Mouse (Mus musculus) intestine, embryonic 16.5 days (tissue): ENCODE data around the gene Mllt1. TPM values are rescaled to one million over a fixed set of nuclear protein-coding genes. Genes with fewer than 3 reads are reported as not detected.

ENCODE experiments used
- ATAC-seq: fragments of 200-750 bp; cut with Nextera tagmentation; 2 replicates; pipeline ENCODE4 v1.8.0; 2017; ENCODE audit warnings: moderate TSS enrichment, moderate library complexity
- H3K27ac ChIP-seq: fragments of 300-500 bp; sonication (generic); 2 replicates; pipeline ENCODE4 v1.5.1; 2014; ENCODE audit warnings: mild to moderate bottlenecking, low read length
- H3K27me3 ChIP-seq: fragments of 300-500 bp; sonication (generic); replicated peaks from 2 replicates; pipeline ENCODE4 v1.6.1; 2014; ENCODE audit warnings: low read length, control low read depth, mixed read lengths; ENCODE audit not compliant: control insufficient read depth, insufficient read depth
- H3K36me3 ChIP-seq: fragments of 300-500 bp; sonication (generic); 2 replicates; pipeline ENCODE4 v1.6.1; 2014; ENCODE audit warnings: low read length, control low read depth; ENCODE audit not compliant: control insufficient read depth, insufficient read depth
- H3K4me1 ChIP-seq: fragments of 300-500 bp; sonication (generic); 2 replicates; pipeline ENCODE4 v1.6.1; 2014; ENCODE audit warnings: low read length, control low read depth, mixed read lengths; ENCODE audit not compliant: control insufficient read depth, insufficient read depth
- H3K4me2 ChIP-seq: fragments of 300-500 bp; sonication (generic); 2 replicates; pipeline ENCODE4 v1.6.1; 2014; ENCODE audit warnings: low read depth, low read length, control low read depth
- H3K4me3 ChIP-seq: fragments of 300-500 bp; sonication (generic); 2 replicates; pipeline ENCODE4 v1.5.1; 2014; ENCODE audit warnings: mild to moderate bottlenecking, low read length
- H3K9ac ChIP-seq: fragments of 300-500 bp; sonication (generic); 2 replicates; pipeline ENCODE4 v1.6.1; 2014; ENCODE audit warnings: low read depth, low read length
- H3K9me3 ChIP-seq: fragments of 300-500 bp; sonication (generic); 2 replicates; pipeline ENCODE4 v1.6.1; 2016; ENCODE audit warnings: low read length, control low read depth; ENCODE audit not compliant: control insufficient read depth
- WGBS: fragments of 180-500 bp; shearing (Covaris S2); extraction: QIAGEN DNeasy Blood & Tissue Kit; methylation state at CpG from one replicate; pipeline ENCODE4 v1.1.7; 2014; 5-methylcytosine and 5-hydroxymethylcytosine counted together
- polyA plus RNA-seq: library from polyadenylated mRNA; unstranded; fragments of >200 nt; fragmentation: Nextera tagmentation; extraction: Ambion mirVana; gene quantifications from 2 replicates; pipeline ENCODE4 v1.2.1, GENCODE M21; 2015

Mllt1 gene
- polyA plus RNA-seq, 1 experiment from 2014 or later, result 22.6 TPM

DNA sequence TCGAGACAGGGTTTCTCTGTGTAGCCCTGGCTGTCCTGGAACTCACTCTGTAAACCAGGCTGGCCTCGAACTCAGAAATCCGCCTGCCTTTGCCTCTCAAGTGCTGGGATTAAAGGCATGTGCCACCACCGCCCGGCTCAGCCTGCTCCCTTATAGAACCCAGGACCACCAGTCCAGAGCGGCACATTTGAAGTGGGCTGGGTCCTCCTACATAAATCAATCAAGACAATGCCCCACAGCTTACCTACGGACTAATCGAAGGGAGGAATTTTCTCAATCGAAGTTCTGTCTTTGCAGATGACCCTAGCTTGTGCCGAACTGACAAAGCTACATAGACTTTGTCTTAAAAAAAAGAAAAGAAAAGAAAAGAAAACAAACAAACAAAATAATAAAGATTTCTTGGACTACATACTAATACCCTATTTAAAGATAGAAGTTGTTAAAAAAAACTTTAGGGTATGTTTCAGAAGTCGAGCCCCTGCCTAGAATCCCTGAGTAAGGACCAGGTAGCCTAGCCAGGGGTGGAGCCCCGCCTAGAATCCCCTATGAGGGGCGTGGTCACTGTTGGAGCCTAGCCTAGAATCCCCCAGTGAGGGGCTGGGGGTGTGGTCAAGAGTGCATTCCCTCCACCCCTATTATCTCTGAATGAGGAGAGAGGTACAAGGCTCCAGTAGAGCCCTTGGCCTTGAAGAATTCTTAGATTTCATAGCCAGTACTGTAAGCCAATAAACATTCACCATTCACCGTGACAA, 38.9 kb upstream of the Mllt1 start:
- Histone ChIP-seq H3K4me1 (peaks cover 23% of the 10 kb centered on the region), H3K27me3 (no peaks in the 10 kb centered on the region), H3K27ac (peak overlapping the region; percentile 12; the same call in 1 of the 2 replicates), H3K36me3 (no peaks in the 10 kb centered on the region), H3K4me3 (no peak overlapping the region), H3K4me2 (no peak overlapping the region), H3K9ac (no peak overlapping the region), H3K9me3 (no peaks in the 10 kb centered on the region)
- peak; percentile 2 for ATAC-seq
- 62% methylated on average over 13 of the region's 14 CpGs for WGBS

GRCm38 (mm10) chr17:56970081-56970480, 34.9 kb upstream of the Mllt1 start:
- WGBS, result 69% methylated on average over 5 of the region's 5 CpGs
- no peak overlapping the region for H3K4me3 ChIP-seq
- H3K27me3 ChIP-seq, result no peaks in the 10 kb centered on the region
- H3K4me2 ChIP-seq, result no peak overlapping the region
- H3K9ac ChIP-seq, result no peak overlapping the region
- H3K9me3 ChIP-seq, result no peaks in the 10 kb centered on the region
- no peak overlapping the region for H3K27ac ChIP-seq
- H3K4me1 ChIP-seq, result 0 out of 2 replicates have a peak, but pooled peaks cover 3% of the 10 kb centered on the region
- no peaks in the 10 kb centered on the region for H3K36me3 ChIP-seq
- ATAC-seq, result no peak

- no peak overlapping the region for H3K27ac ChIP-seq
- no peaks in the 10 kb centered on the region for H3K9me3 ChIP-seq
- no peak overlapping the region for H3K4me2 ChIP-seq
- no peak overlapping the region for H3K9ac ChIP-seq
- 0 out of 2 replicates have a peak, but pooled peaks cover under 1% of the 10 kb centered on the region for H3K4me1 ChIP-seq
- H3K27me3 ChIP-seq, result no peaks in the 10 kb centered on the region
- H3K4me3 ChIP-seq, result no peak overlapping the region
- H3K36me3 ChIP-seq, result no peaks in the 10 kb centered on the region
- no peak for ATAC-seq
- 39% methylated on average over 3 of the region's 3 CpGs for WGBS
Measured at GRCm38 (mm10) chr17:56969321-56969720, 34.1 kb upstream of the Mllt1 start.

DNA sequence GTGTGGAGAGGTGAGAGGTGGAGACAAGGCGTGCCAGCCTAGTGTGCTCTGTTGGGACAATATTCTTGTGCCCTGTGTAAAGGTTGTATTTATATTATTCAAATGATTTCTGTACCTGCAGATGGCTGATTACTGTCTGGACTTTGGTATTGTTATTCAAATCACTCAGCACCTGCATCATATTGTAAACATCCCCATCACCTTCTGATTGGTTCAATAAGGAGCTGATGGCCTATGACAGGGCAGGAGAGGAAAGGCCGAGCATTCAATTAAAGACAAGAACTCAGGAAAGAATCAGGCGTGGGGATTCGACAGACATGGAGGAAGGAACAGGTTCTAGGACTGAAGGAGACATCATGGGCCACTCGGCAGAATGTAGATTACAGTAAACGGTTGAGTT, 28.4 kb upstream of the Mllt1 start:
- ATAC-seq, result no peak; the same call in 1 of the 2 replicates
- H3K4me2 ChIP-seq, result no peak overlapping the region
- 78% methylated on average over 6 of the region's 6 CpGs for WGBS
- H3K36me3 ChIP-seq, result no peaks in the 10 kb centered on the region
- no peak overlapping the region for H3K9ac ChIP-seq
- H3K9me3 ChIP-seq, result no peaks in the 10 kb centered on the region
- no peaks in the 10 kb centered on the region for H3K27me3 ChIP-seq
- no peaks in the 10 kb centered on the region for H3K4me1 ChIP-seq
- no peak overlapping the region for H3K4me3 ChIP-seq
- H3K27ac ChIP-seq, result no peak overlapping the region

DNA sequence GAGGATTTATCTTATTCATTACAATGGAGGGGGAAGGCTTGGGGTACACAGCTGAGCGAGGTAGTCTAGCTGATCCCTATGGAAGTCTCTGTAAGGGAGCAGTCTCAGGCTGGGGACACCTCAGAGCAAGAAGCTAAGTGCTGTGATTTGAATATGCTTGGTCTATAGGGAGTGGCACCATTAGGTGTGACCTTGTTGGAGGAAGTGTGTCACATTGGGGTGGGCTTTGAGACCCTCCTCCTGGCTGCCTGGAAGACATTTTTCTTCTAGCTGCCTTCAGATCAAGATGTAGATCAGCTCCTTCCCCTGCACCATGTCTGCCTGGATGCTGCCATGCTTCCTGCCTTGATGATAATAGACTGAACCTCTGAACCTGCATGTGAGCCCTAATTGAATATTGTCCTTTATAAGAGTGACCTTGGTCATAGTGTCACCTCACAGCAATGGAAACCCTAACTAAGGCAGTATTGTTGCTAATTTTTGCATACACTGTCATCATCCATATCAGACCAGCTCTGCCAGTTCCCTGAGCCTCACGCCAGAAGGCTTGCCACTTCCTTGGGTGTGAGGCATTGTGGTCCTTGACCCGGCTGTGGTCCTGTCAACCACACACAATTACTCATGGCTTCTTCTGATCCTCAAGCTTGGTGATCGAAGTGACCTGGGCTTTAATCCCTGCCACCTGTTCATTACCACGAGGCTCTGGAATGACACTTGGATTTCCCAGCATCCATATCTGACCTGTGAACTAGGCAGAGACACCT, 27.6 kb upstream of the Mllt1 start:
- Histone ChIP-seq H3K9me3 (no peaks in the 10 kb centered on the region), H3K4me1 (no peaks in the 10 kb centered on the region; the same call in 1 of the 2 replicates), H3K4me2 (no peak overlapping the region), H3K36me3 (no peaks in the 10 kb centered on the region), H3K27me3 (no peaks in the 10 kb centered on the region), H3K4me3 (no peak overlapping the region), H3K9ac (no peak overlapping the region), H3K27ac (no peak overlapping the region)
- WGBS, result 78% methylated on average over 5 of the region's 5 CpGs
- ATAC-seq, result 0 out of 2 replicates have a peak, but pooled peaks have one; percentile 14

GRCm38 (mm10) chr17:56961880-56962279, 26.7 kb upstream of the Mllt1 start:
- Histone ChIP-seq H3K9me3 (no peaks in the 10 kb centered on the region), H3K27me3 (no peaks in the 10 kb centered on the region), H3K27ac (no peak overlapping the region), H3K36me3 (no peaks in the 10 kb centered on the region), H3K4me3 (no peak overlapping the region), H3K4me2 (no peak overlapping the region), H3K9ac (no peak overlapping the region), H3K4me1 (no peaks in the 10 kb centered on the region; the same call in 1 of the 2 replicates)
- 90% methylated on average over 4 of the region's 4 CpGs for WGBS
- no peak for ATAC-seq

GRCm38 (mm10) chr17:56958667-56959066, 23.5 kb upstream of the Mllt1 start:
- Histone ChIP-seq H3K27ac (no peak overlapping the region), H3K36me3 (no peaks in the 10 kb centered on the region), H3K4me2 (no peak overlapping the region), H3K9ac (no peak overlapping the region), H3K4me3 (no peak overlapping the region), H3K27me3 (no peaks in the 10 kb centered on the region), H3K9me3 (no peaks in the 10 kb centered on the region), H3K4me1 (no peaks in the 10 kb centered on the region; the same call in 1 of the 2 replicates)
- no peak for ATAC-seq
- 77% methylated on average over 4 of the region's 4 CpGs for WGBS

DNA sequence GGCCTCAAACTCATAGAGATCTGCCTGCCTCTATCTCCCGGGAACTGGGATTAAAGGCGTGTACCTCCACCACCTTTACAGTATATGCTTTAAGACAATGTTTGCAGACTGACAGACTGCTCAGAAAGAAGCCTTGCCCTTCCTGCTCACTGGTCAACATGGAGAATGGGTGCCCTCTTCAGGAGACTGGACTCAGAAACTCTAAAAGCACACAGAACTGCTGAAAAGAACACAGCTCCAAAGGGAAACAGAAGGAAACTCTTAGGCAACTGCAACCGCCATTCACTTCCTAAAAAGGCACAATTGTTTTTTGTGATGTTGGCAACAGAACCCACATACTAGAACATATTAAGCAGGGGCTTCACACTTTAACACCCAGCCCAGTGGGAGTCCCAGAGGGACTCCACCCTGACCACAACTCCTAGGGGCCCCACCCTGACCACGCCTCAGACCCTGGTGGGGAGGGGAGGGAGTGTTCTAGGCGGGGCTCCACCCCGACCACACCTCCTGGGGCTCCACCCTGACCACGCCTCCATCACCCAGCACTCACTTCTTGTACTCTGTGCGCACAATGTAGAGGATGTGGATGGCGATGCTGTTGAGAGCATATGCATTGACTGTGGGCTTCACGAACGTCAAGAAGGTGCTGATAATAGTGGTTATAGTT, 22.7 kb upstream of the Mllt1 start:
- H3K9ac ChIP-seq, result no peak overlapping the region; the same call in 1 of the 2 replicates
- ATAC-seq, result peak; percentile 86
- H3K27ac ChIP-seq, result no peak overlapping the region
- H3K4me2 ChIP-seq, result no peak overlapping the region
- H3K4me1 ChIP-seq, result no peaks in the 10 kb centered on the region; the same call in 1 of the 2 replicates
- H3K9me3 ChIP-seq, result no peaks in the 10 kb centered on the region
- no peaks in the 10 kb centered on the region for H3K27me3 ChIP-seq
- WGBS, result 26% methylated on average over 11 of the region's 11 CpGs
- H3K4me3 ChIP-seq, result no peak overlapping the region
- H3K36me3 ChIP-seq, result no peaks in the 10 kb centered on the region

- H3K9me3 ChIP-seq, result no peaks in the 10 kb centered on the region
- no peak overlapping the region for H3K27ac ChIP-seq
- no peaks in the 10 kb centered on the region for H3K36me3 ChIP-seq
- H3K27me3 ChIP-seq, result no peaks in the 10 kb centered on the region
- no peak for ATAC-seq
- H3K9ac ChIP-seq, result no peak overlapping the region
- H3K4me3 ChIP-seq, result no peak overlapping the region
- 78% methylated on average over 7 of the region's 7 CpGs for WGBS
- H3K4me2 ChIP-seq, result no peak overlapping the region
- no peaks in the 10 kb centered on the region; the same call in 1 of the 2 replicates for H3K4me1 ChIP-seq
Measured at GRCm38 (mm10) chr17:56954871-56955270, 19.7 kb upstream of the Mllt1 start.
